Mouse (Mus musculus): ENCODE data around the gene Slc25a45.

- TF ChIP-seq CTCF (IDR thresholded peaks at IDR 0.05; ENCODE audit: borderline replicate concordance, insufficient read depth, low read length) (no peak), POLR2A (IDR thresholded peaks at IDR 0.05; ENCODE audit: low read depth, low read length) (peak; percentile 49)
Measured at GRCm38 (mm10) chr19:5894002-5894678, 16.5 kb downstream of the Slc25a45 start, which contains the start of gene Tigd3.
